Mouse (Mus musculus) T-helper 17 cell (primary cell): ENCODE measurements around the gene Muc3.

Experiments
- in situ Hi-C, 2 experiments: fragments of 300-600 bp; cut with MboI, MseI; formaldehyde crosslinking; loops; 1 replicate in 1 of 2; 2 replicates in 1 of 2; pipeline ENCODE4 v1.15.1; 2025; ENCODE audit warnings: high pct_unique_total_duplicates in 2 of 2

Muc3 gene

DNA sequence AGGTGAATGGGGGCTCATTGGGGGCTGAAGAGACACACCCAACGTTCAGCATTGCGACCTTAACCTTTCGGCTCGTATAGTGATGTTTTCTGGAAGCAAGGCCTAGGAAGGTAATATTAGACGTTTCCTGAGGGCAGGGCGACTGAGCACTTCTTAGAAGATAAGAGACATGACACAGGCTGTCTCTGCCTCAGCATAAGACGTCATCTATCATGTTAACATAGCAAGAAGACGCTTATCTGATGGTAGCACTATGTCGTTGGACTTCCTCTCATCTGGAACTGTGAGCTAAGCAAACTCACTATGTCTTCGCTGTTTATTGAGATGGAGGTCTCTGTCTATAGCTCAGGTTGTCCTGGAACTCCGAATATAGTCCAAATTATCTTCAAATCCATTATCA lies 50.7 kb downstream of the Muc3 start:
- in situ Hi-C loops: no loop called here

GRCm38 (mm10) chr5:137096037-137096436 lies 53.1 kb downstream of the Muc3 start:
- in situ Hi-C loops: no loop called here

- in situ Hi-C loops: no loop called here
Observed at GRCm38 (mm10) chr5:137095135-137095534, 54.0 kb downstream of the Muc3 start.

- in situ Hi-C loops: no loop called here
Observed at GRCm38 (mm10) chr5:137093720-137094119, 55.4 kb downstream of the Muc3 start.

DNA sequence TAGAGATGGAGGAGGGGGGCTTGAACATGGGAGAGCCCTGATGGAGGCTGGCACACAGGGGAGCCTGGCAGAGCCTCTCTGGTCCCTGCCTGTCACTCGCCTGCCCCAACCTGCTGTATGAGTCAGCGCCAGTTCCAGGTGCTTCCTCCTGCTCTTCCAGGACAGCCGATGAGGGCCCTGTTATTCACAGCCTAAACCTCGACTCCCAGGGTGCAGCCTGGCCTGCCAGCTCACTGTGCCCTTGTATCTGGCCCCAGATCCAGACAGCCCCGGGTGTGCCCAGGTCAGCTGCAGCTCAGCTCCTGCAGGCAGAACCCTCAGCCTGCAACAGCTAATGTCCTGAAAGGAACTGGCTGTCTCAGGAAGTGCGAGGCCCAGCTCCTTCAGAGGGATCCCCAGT lies 57.6 kb downstream of the Muc3 start:
- in situ Hi-C loops: no loop called here

- in situ Hi-C loops: no loop called here
Observed at GRCm38 (mm10) chr5:137090870-137091269, 58.3 kb downstream of the Muc3 start.

DNA sequence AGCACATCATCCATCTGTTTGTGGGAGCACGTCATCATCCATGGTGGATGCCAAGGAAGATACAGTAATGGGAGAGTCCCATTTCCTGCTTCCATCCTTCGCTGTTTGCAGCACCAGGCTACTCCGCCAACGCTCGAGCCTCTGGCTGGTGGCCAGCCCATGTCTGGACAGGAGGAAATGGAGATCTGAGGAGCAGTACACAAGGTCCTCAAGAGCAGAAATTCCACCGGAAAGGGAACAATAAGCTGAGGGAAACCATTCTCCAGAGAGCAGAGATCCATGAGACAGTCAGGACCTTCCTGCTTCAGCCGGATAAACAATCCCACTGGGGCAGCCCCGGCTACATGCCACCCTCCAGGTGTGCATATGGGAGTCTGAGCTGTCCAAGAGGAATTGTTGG lies 61.7 kb downstream of the Muc3 start:
- in situ Hi-C loops: no loop called here

- in situ Hi-C loops: no loop called here
Observed at GRCm38 (mm10) chr5:137085731-137086130, 63.4 kb downstream of the Muc3 start.

DNA sequence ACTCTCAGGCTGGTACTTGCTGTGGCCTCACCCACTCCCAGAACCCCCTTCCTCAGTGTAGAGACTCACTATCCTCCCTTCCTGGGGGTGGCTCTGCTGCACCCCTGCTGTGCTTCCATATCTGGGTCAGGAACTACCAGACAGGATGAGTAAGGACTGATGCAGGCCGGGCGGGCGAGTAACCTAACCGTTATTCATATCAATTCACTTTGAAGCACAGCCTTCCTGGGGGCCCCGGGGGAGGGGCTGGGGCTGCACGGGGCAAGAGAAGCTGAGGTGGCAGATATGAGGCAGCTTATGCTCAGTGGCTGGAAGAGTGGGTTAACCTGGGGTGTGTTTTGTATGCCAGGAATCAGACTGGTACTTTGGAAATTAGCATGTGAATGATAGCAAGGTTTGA lies 64.1 kb downstream of the Muc3 start:
- in situ Hi-C loops: no loop called here
